Mouse (Mus musculus) kidney, adult 2 months (tissue): ENCODE measurements at regions not wholly inside any gene's neighbourhood (a gene's known extent, or its start where the extent isn't known, plus 50 kb on each side); places are given as distances from the start of the nearest gene placed in this dataset.

Experiments
- CTCF ChIP-seq: fragments of 200-500 bp; conservative IDR thresholded peaks from 2 replicates; pipeline ENCODE4 v1.5.1; 2011; ENCODE audit warnings: low read depth, mild to moderate bottlenecking, control low read depth, low read length, moderate library complexity, mixed read lengths; ENCODE audit not compliant: insufficient read depth, insufficient read length
- POLR2A ChIP-seq: fragments of 200-500 bp; IDR thresholded peaks from one replicate; pipeline ENCODE4 v1.6.1; 2011; ENCODE audit warnings: low read depth, low read length, control low read depth

DNA sequence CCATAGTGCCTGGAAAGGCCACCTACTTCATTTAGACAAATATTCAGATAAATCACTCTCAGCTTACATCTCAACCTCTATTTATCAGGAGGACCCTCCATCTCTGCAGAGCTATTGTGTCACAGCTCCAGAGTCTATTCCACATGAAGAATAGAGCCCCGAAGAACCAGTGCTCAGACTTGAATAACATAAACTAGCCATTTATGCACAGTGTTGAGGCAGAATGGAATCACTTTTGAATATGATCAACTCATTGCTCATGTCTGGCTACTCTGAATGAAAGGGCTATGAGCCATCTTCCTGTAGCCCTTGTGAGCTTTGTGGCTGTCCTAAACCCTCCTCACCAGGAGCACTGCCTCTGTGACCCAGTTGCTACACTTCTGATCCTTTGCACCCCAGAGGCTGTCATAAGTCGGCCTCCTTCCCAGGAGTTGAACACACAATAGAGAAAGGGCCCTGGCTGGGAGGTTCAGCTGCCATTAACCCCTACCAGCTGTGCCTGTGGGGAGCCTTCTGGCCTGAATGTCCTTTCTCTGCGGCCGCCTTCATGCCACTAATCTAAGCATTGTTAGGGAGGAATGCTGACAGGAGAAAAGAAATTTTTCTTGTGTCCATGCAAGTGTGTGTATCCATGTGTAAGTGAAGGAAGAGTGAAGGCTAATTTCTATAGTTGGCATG is 195.5 kb upstream of the Sp8 start:
- no peak for TF ChIP-seq CTCF
- TF ChIP-seq POLR2A: no peak
